Mouse (Mus musculus): ENCODE results near the gene Jph3. TPM values are rescaled to one million over a fixed set of nuclear protein-coding genes. Genes with fewer than 3 reads are reported as not detected.

The Jph3 gene
- polyA plus RNA-seq, 1 experiment from 2014 or later: 2.6 TPM

- H3K4me2 ChIP-seq (replicated peaks): peak overlapping the region; percentile 83
- H3K36me3 ChIP-seq: no peaks in the 10 kb centered on the region
- WGBS: under 1% methylated on average over 52 of the region's 60 CpGs
- peaks cover 74% of the 10 kb centered on the region for H3K27me3 ChIP-seq
- H3K9ac ChIP-seq: no peak overlapping the region
- peaks cover 16% of the 10 kb centered on the region for H3K4me1 ChIP-seq
- H3K27ac ChIP-seq (replicated peaks): no peak overlapping the region
- 0 out of 2 replicates have a peak, but pooled peaks cover 3% of the 10 kb centered on the region for H3K9me3 ChIP-seq (replicated peaks)
- no peak for ATAC-seq (ENCODE audit: insufficient number of reproducible peaks, low FRiP score, low TSS enrichment, low read depth)
- peak overlapping the region; percentile 47 for H3K4me3 ChIP-seq (replicated peaks)
Measured at GRCm38 (mm10) chr8:121730170-121730569, 747 bp downstream of the Jph3 start.

- Histone ChIP-seq H3K9ac (no peak overlapping the region), H3K27ac (replicated peaks) (no peak overlapping the region)
- 0% methylated on average over 33 of the region's 37 CpGs for WGBS
Measured at GRCm38 (mm10) chr8:121730646-121731045, 1.2 kb downstream of the Jph3 start.

GRCm38 (mm10) chr8:121731060-121731459 is 1.6 kb downstream of the Jph3 start:
- no peak overlapping the region for H3K27ac ChIP-seq (replicated peaks)
- no peak for ATAC-seq (ENCODE audit: insufficient number of reproducible peaks, low FRiP score, low TSS enrichment, low read depth)
- WGBS: 4% methylated on average over 11 of the region's 11 CpGs

More at GRCm38 (mm10) chr8:121730646-121731045, 1.2 kb downstream of the Jph3 start:
- H3K4me1 ChIP-seq: peaks cover 16% of the 10 kb centered on the region
- peak overlapping the region; percentile 83 for H3K4me2 ChIP-seq (replicated peaks)
- ATAC-seq (ENCODE audit: insufficient number of reproducible peaks, low FRiP score, low TSS enrichment, low read depth): no peak
- H3K27me3 ChIP-seq: peaks cover 74% of the 10 kb centered on the region
- peak overlapping the region; percentile 47 for H3K4me3 ChIP-seq (replicated peaks)
- H3K9me3 ChIP-seq (replicated peaks): 0 out of 2 replicates have a peak, but pooled peaks cover 3% of the 10 kb centered on the region
- no peaks in the 10 kb centered on the region for H3K36me3 ChIP-seq

GRCm38 (mm10) chr8:121731471-121732333 is 2.3 kb downstream of the Jph3 start:
- Histone ChIP-seq H3K27me3 (peaks cover 68% of the 10 kb centered on the region), H3K4me3 (replicated peaks) (peak overlapping the region; percentile 47; the same call in 1 of the 2 replicates)
- 4% methylated on average over 26 of the region's 26 CpGs for WGBS

More at GRCm38 (mm10) chr8:121731060-121731459, 1.6 kb downstream of the Jph3 start:
- peak overlapping the region; percentile 83; the same call in 1 of the 2 replicates for H3K4me2 ChIP-seq (replicated peaks)
- H3K9ac ChIP-seq: no peak overlapping the region
- 0 out of 2 replicates have a peak, but pooled peaks cover 3% of the 10 kb centered on the region for H3K9me3 ChIP-seq (replicated peaks)
- peak overlapping the region; percentile 47; the same call in 1 of the 2 replicates for H3K4me3 ChIP-seq (replicated peaks)
- H3K4me1 ChIP-seq: peaks cover 16% of the 10 kb centered on the region
- H3K27me3 ChIP-seq: peaks cover 71% of the 10 kb centered on the region
- H3K36me3 ChIP-seq: no peaks in the 10 kb centered on the region

DNA sequence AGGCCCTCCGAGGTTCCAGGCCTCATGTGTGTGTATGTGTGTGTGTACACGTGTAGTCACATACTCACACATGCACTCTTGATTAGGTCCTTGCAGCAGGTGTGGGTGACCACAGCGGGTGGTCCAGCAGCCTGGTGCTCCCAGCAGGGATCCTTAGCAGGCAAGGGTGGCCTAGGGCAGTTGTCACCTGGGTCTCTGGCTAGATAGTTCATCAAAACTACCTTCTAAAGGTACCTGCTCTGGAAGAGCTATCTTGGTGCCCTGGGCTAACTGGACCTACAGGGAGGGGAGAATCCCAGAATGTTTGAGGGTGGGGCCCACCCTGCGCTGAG is 2.9 kb downstream of the Jph3 start:
- Histone ChIP-seq H3K27me3 (peaks cover 68% of the 10 kb centered on the region), H3K9ac (no peak overlapping the region), H3K4me1 (peaks cover 16% of the 10 kb centered on the region), H3K27ac (replicated peaks) (no peak overlapping the region), H3K4me3 (replicated peaks) (no peak overlapping the region; the same call in 1 of the 2 replicates), H3K36me3 (no peaks in the 10 kb centered on the region), H3K4me2 (replicated peaks) (no peak overlapping the region), H3K9me3 (replicated peaks) (0 out of 2 replicates have a peak, but pooled peaks cover 2% of the 10 kb centered on the region)
- 51% methylated on average over 4 of the region's 4 CpGs for WGBS
- ATAC-seq (ENCODE audit: insufficient number of reproducible peaks, low FRiP score, low TSS enrichment, low read depth): no peak

More at GRCm38 (mm10) chr8:121731471-121732333, 2.3 kb downstream of the Jph3 start:
- Histone ChIP-seq H3K4me1 (peaks cover 16% of the 10 kb centered on the region), H3K36me3 (no peaks in the 10 kb centered on the region), H3K9me3 (replicated peaks) (0 out of 2 replicates have a peak, but pooled peaks cover 3% of the 10 kb centered on the region), H3K4me2 (replicated peaks) (0 out of 2 replicates have a peak overlapping the region, but pooled peaks have one; percentile 10), H3K9ac (no peak overlapping the region), H3K27ac (replicated peaks) (no peak overlapping the region)
- 0 out of 2 replicates have a peak, but pooled peaks have one; percentile 47 for ATAC-seq (ENCODE audit: insufficient number of reproducible peaks, low FRiP score, low TSS enrichment, low read depth)

- 89% methylated on average over 16 of the region's 16 CpGs for WGBS
- peaks cover 61% of the 10 kb centered on the region for H3K27me3 ChIP-seq
- H3K4me3 ChIP-seq (replicated peaks): no peak overlapping the region
- no peak overlapping the region for H3K27ac ChIP-seq (replicated peaks)
- no peak overlapping the region for H3K9ac ChIP-seq
- no peaks in the 10 kb centered on the region for H3K36me3 ChIP-seq
- ATAC-seq (ENCODE audit: insufficient number of reproducible peaks, low FRiP score, low TSS enrichment, low read depth): no peak
- H3K9me3 ChIP-seq (replicated peaks): no peaks in the 10 kb centered on the region
- H3K4me2 ChIP-seq (replicated peaks): no peak overlapping the region
- H3K4me1 ChIP-seq: peaks cover 16% of the 10 kb centered on the region
Measured at GRCm38 (mm10) chr8:121734262-121734661, 4.8 kb downstream of the Jph3 start.

DNA sequence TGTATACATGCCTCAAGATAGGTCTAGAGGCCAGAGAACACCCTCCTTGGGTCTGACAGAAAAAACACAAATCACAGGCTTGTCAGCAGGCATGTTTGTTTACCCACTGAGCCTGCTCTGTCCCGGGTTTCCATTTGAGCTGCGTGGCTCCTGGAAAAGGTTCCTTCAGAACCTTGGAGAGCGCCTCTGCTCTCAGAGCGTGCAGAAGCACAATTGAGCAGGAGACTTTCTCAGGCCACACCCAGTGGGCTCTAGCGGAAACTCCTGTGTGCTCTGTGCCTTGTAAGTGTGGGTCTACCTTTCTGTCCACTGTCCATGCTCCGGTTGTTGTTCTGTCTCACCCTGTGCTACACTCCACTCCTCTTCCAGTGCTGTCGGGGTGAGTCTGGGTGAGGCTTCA is 6.8 kb downstream of the Jph3 start:
- 12% methylated on average over 7 of the region's 7 CpGs for whole genome bisulfite sequencing
- H3K4me2 ChIP-seq (replicated peaks): no peak overlapping the region
- peaks cover 41% of the 10 kb centered on the region for H3K27me3 ChIP-seq
- H3K4me3 ChIP-seq (replicated peaks): no peak overlapping the region
- H3K9ac ChIP-seq: no peak overlapping the region
- H3K27ac ChIP-seq (replicated peaks): no peak overlapping the region
- H3K36me3 ChIP-seq: no peaks in the 10 kb centered on the region
- H3K4me1 ChIP-seq: no peaks in the 10 kb centered on the region
- H3K9me3 ChIP-seq (replicated peaks): no peaks in the 10 kb centered on the region
- ATAC-seq (ENCODE audit: insufficient number of reproducible peaks, low FRiP score, low TSS enrichment, low read depth): no peak

DNA sequence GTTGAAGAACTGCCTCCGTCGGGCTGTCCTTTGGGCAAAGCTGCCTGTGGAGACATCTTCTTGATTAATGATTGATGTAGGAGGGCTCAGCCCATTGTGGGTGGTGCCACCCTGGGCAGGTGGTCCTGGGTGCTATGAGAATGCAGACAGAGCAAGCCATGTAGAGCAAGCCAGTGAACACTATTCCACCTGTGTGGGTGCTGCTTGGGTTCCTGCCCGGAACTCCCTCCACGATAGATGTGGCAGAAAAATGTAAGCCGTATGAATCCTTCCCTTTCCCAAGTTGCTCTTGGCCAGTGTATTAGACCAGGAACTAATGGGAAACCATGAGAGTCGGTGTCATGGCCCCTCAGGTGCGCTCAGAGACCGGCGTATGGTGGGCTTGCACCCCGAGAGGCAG is 11.3 kb downstream of the Jph3 start:
- WGBS: 88% methylated on average over 10 of the region's 10 CpGs
- Histone ChIP-seq H3K9ac (no peak overlapping the region), H3K4me2 (replicated peaks) (no peak overlapping the region), H3K27ac (replicated peaks) (no peak overlapping the region), H3K36me3 (no peaks in the 10 kb centered on the region), H3K27me3 (peaks cover 9% of the 10 kb centered on the region; the same call in 1 of the 2 replicates), H3K9me3 (replicated peaks) (no peaks in the 10 kb centered on the region), H3K4me1 (no peaks in the 10 kb centered on the region), H3K4me3 (replicated peaks) (no peak overlapping the region)
- ATAC-seq (ENCODE audit: insufficient number of reproducible peaks, low FRiP score, low TSS enrichment, low read depth): no peak

DNA sequence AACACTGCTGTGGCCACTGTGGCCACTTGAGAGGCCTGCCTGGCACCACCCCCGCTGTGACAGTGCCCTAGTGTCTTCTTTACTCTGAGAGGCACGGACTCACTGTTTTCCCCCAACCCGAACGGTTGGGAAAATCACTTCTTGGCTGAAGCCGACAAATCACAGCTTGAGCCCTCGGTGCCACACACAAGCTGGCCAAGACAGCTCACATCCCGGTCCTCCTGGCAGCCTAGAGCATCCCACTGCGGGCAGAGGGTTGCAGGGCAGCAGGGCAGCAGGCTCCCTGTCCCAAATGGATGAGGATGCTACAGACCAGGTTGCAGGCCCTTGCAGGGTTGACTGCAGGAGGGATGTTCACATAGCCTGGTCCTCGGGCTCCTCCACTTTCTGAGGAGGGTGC is 20.1 kb downstream of the Jph3 start:
- Histone ChIP-seq H3K4me2 (replicated peaks) (no peak overlapping the region), H3K9ac (no peak overlapping the region), H3K27ac (replicated peaks) (no peak overlapping the region), H3K36me3 (no peaks in the 10 kb centered on the region), H3K4me3 (replicated peaks) (no peak overlapping the region), H3K9me3 (replicated peaks) (peaks cover 3% of the 10 kb centered on the region; the same call in 1 of the 2 replicates), H3K4me1 (no peaks in the 10 kb centered on the region), H3K27me3 (peaks cover 13% of the 10 kb centered on the region)
- 78% methylated on average over 9 of the region's 9 CpGs for WGBS
- ATAC-seq (ENCODE audit: insufficient number of reproducible peaks, low FRiP score, low TSS enrichment, low read depth): no peak

- peaks cover 3% of the 10 kb centered on the region; the same call in 1 of the 2 replicates for H3K9me3 ChIP-seq (replicated peaks)
- WGBS: 37% methylated on average over 3 of the region's 3 CpGs
- H3K4me3 ChIP-seq (replicated peaks): no peak overlapping the region
- ATAC-seq (ENCODE audit: insufficient number of reproducible peaks, low FRiP score, low TSS enrichment, low read depth): no peak
- H3K4me2 ChIP-seq (replicated peaks): no peak overlapping the region
- H3K4me1 ChIP-seq: no peaks in the 10 kb centered on the region
- peaks cover 13% of the 10 kb centered on the region for H3K27me3 ChIP-seq
- no peak overlapping the region for H3K27ac ChIP-seq (replicated peaks)
- H3K9ac ChIP-seq: no peak overlapping the region
- H3K36me3 ChIP-seq: no peaks in the 10 kb centered on the region
Measured at GRCm38 (mm10) chr8:121750512-121750911, 21.1 kb downstream of the Jph3 start.

- Histone ChIP-seq H3K9me3 (replicated peaks) (peaks cover 3% of the 10 kb centered on the region; the same call in 1 of the 2 replicates), H3K9ac (no peak overlapping the region), H3K27ac (replicated peaks) (no peak overlapping the region), H3K4me2 (replicated peaks) (no peak overlapping the region), H3K4me3 (replicated peaks) (no peak overlapping the region), H3K27me3 (peaks cover 13% of the 10 kb centered on the region), H3K36me3 (no peaks in the 10 kb centered on the region), H3K4me1 (no peaks in the 10 kb centered on the region)
- whole genome bisulfite sequencing: 30% methylated on average over 3 of the region's 3 CpGs
- no peak for ATAC-seq (ENCODE audit: insufficient number of reproducible peaks, low FRiP score, low TSS enrichment, low read depth)
Measured at GRCm38 (mm10) chr8:121751407-121751806, 22.0 kb downstream of the Jph3 start.
